Mouse (Mus musculus): ENCODE data around the gene Ccdc78.
A peak's percentile ranks its signal among the peaks of the same experiment; 100 is the strongest.
"Not testable (repeated sequence)": the region's sequence is repeated elsewhere in the genome, so short reads cannot be mapped to it uniquely, and the experiment has no call there.

The Ccdc78 gene

DNA sequence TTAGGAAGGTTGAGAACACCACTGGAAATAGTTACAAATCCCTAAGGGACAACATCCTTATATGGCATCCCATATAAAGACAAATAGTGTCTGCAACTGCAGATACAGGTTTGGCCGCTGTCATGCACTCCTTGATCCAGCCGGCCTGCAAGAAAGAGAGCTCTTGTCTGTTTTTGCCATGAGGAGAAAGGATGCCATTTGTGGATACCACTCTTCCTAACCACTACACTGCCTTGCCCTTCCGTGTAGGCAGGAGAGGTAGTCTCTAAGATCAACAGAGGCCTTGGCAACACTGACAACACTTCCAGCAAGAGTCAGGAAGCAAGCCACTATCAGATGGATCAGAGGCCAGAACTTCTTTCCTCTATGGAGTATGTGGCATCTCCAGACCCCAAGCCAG, at the start of gene Ccdc78:
Gene Ccdc78 (plus strand): TSS at position 301 of the 400 bp plus-strand sequence.
- DNase-seq: no peak

DNA sequence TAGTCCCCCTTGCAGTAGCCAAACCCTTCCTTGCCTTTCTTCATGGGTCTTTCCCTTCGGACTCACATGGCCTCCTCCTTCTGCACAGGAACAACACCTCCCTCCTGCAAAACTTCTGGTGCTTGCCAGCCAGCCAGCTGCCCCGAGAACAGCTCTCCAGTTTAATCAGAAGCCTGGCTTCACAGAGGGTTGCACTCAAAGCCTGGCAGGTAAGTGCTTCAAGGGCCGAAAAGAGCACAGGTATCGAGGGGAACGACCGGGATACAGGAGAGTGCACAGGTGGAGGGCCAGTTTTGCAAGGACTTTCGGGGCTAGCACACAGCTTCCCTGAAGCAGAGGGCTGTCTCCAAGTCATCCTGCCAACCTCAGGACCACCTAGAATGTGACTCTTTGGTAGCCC, 47.5 kb upstream of the Ccdc78 start:
- no peak for DNase-seq

GRCm38 (mm10) chr17:25741471-25741870, 44.9 kb upstream of the Ccdc78 start:
- not testable (repeated sequence) for DNase-seq

GRCm38 (mm10) chr17:25743831-25744230, 42.5 kb upstream of the Ccdc78 start:
- no peak for DNase-seq

GRCm38 (mm10) chr17:25744311-25744710, 42.1 kb upstream of the Ccdc78 start:
- no peak for DNase-seq

- no peak for DNase-seq
Measured at GRCm38 (mm10) chr17:25748238-25748637, 38.1 kb upstream of the Ccdc78 start.

GRCm38 (mm10) chr17:25749314-25749713, 37.1 kb upstream of the Ccdc78 start:
- DNase-seq: no peak

DNA sequence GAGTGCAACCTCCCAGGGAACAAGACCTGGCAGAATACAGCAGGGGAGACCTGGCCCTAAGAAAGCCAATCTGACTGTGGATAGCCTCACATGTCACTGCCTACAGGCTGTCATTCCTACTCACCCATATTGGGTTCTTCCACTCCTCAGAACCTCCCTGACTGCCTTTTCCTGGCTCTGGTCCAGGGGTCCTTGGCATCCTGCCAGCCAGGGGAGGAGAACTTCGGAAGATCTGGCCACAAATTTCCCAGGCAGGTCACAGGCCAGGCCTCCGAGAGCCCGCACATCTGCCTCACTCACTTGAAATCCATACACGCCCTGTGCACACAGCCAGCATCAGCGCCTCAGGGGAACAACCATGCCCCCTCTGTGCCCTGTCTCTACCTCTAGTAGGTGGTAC, 34.9 kb upstream of the Ccdc78 start:
- DNase-seq: no peak

DNA sequence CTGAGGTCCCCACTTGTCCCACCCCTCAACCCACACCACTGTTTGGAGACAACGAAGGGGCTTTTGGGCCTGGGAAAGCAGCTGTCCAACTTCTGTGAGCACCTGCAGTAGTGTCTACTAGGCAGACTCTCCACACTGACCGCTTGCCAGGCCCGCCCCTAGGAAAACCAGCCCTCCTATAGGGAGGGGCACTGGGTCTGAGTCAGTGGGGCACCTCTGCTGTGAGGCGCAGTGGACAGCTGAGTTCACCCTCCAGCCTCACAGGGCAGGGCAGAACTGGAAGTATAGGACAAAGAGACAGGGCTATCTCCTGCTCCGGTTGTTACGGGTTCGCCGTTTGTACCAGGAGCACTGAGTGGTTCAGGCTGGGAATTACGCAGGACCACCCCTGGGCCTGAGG, 32.1 kb upstream of the Ccdc78 start, which contains the start of gene Msln:
Gene Msln (minus strand): TSS at position 138 of the 400 bp plus-strand sequence.
- DNase-seq: no peak

DNA sequence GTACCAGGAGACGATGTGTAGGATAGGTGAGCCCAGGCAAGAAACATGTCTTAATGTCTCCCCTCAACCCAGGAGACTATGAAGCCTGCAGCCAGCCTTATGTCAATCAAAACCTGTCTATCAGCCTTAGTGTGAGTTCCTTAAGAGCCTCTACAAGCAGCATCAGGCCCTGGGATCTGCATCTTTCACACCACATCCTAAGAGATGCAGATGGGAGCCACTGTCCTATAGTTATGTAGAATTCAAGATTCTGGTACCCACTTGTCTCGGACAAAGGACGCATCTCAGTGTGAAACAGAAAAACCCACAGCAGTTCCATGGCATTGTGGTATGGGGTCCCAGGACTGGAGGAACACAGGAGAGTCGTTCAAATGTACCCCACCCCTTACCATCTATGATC, 31.3 kb upstream of the Ccdc78 start:
- DNase-seq: no peak

GRCm38 (mm10) chr17:25755627-25756377, 30.6 kb upstream of the Ccdc78 start:
- DNase-seq: no peak

DNA sequence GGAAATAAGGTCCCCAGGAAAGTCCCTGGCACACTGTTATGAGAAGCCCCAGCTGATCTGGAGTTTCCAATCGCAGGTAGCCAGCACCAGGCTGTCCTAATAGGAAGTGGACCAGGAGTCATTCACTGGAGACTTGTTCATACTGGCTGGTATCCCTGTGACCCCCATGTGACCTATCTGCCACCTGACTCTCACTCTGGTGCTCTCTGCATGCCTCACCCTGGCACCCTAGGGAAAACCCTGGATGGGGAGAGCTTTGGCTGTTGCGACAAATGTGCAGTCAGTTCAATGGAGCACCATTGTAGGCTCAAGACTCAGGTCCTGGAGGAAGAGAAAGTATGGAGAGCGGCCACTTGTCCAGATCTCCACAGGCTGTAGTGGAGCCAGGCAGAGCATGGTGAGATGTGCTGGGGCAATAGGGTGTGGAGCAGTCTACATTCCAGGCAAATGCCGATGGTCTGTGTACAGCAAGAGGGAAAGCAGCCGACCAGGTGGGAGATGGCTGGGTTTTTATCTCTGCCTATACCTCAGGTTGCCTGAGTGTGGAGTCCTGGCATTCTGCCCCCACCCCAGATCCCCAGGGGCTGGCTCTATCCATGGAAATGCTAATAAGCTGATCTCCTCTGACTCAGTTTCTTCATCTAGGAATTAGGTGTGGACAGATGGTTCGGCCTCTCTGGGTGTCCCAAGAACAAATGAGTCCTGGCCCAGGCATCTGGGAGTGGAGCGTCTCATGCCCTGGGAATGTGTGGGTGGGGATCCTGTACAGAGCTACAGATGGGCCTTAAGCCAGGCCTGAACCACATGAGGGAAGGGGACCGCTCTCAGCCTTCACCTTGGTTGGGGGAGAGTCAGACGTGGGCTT, 29.8 kb upstream of the Ccdc78 start:
- no peak for DNase-seq

- no peak for DNase-seq
Measured at GRCm38 (mm10) chr17:25757691-25758090, 28.7 kb upstream of the Ccdc78 start.

- DNase-seq: no peak
Measured at GRCm38 (mm10) chr17:25760148-25760547, 26.2 kb upstream of the Ccdc78 start.

- no peak for DNase-seq
Measured at GRCm38 (mm10) chr17:25761561-25761970, 24.8 kb upstream of the Ccdc78 start.

GRCm38 (mm10) chr17:25762591-25762990, 23.8 kb upstream of the Ccdc78 start:
- DNase-seq: no peak

GRCm38 (mm10) chr17:25765886-25766285, 20.5 kb upstream of the Ccdc78 start:
- no peak for DNase-seq

GRCm38 (mm10) chr17:25769331-25769730, 17.0 kb upstream of the Ccdc78 start:
- no peak for DNase-seq

DNA sequence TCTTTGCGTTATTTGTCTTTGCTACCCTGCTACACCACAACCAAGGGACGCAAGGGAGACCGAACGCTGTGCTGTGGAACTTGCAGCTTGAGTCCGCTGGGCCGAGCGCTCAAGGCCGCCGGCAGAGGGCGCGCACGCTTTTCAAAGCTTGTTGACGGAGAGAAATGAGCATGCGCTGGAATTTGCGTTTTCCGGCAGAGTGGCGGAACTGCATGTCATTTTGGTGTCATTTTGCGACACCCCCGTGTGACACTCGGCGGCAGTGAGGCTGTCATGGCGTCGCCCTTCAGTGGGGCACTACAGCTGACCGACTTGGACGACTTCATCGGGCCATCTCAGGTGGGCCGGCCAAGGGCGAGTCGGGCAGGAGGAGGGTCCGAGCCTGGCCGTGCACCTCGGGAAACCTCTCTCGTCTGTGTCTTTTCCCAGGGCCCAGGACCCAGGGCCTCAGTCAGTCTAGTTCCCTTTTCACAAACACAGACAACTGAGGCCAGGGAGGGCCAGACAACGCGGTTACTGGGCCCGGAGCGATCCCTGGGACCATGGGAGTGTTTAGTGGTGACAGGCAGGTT, 12.7 kb upstream of the Ccdc78 start, which contains the start of gene Narfl:
Gene Narfl (plus strand): TSS at position 228 of the 572 bp plus-strand sequence.
- peak; percentile 91 to 92 for DNase-seq

DNA sequence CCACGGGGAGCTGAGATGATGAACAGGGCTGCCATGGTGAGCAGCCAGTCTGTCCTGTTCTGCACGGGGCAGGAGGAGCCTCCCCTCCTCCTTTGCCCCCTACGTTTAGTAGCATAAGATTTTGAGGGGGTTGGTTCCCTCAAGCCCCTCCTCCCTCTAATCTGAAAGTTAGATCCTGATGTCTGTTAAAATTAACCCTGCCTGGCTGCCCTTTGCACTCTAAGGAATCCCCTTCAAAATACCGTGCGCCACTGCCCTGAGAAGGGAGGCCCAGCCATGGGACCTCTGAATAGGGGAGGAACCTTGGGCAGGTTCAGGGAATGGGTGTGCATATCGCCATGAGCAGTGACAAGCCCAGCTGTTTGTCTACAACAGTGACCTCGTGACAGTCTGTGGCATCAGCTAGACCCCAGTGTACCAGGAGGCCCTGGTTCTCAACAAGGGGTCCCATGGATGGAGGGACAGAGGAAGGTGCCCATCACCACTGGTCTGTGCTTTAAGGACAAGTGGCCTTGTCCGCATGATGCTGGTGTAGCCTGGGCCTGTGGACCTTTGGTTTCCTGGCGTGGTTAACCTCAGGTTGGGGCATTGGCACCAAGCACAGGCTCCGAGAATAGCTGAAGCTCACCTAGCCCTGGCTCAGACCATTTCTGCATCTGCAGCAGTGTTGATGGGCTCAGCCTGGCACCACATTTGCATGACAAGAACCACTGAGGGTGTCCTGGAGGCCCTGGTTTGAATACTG, 10.9 kb upstream of the Ccdc78 start:
- no peak for DNase-seq

DNA sequence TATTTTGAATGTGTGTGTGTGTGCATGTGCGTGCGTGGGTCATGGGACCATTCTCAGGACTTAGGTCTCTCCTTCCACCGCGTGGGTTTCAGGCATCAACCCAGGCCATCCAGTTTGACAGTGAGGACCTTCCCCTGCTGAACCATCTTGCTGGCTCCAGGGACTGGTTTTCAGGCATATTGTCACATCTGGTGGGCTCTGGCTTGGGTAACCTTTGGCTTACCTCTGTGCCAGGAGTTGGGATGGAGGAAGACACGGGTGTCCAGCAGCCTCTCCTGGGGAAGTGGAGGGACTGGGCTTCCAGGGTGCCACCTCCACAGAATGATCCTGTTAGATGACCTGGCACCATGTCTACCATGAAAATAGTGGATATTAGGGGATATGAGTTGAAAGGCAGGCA, 8.4 kb upstream of the Ccdc78 start:
- no peak for DNase-seq

- no peak for DNase-seq
Measured at GRCm38 (mm10) chr17:25781339-25781738, 5.0 kb upstream of the Ccdc78 start.

DNA sequence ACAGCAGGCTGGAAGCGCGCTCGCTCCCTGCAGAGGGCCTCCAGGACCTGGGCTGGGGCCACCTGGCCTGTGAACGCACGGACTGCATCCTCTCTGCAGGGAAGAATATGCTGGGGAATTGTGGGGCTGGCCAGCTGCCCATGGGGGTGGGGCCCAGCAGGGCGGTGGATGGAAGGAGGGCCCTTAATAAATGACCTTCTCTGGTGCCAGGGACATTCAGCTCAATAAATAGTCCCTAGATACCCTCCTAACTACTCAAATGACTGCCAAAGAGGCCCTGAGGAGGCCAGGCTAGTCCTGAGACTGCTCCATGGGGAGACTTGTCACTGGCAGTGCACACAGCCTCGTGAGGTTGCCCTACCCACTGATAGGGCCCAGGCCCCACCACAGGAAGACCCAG, 3.3 kb upstream of the Ccdc78 start:
- DNase-seq: no peak
